Mouse (Mus musculus) ES-E14 (cell line): ENCODE measurements around the gene Kdsr.

Source experiments
- HCFC1 ChIP-seq: IDR thresholded peaks from 2 replicates; pipeline ENCODE4 v1.6.1; 2012; ENCODE audit warnings: low read length, inconsistent platforms, borderline replicate concordance; ENCODE audit not compliant: insufficient read depth
- ZC3H11A ChIP-seq: IDR thresholded peaks from 2 replicates; pipeline ENCODE4 v1.6.1; 2012; ENCODE audit warnings: low read depth, mild to moderate bottlenecking, inconsistent platforms, low read length, borderline replicate concordance
- ZNF384 ChIP-seq: IDR thresholded peaks from 2 replicates; pipeline ENCODE4 v1.6.1; 2012; ENCODE audit warnings: low read depth, low read length, inconsistent platforms

- no peak for TF ChIP-seq HCFC1
- no peak for TF ChIP-seq ZC3H11A
- no peak for TF ChIP-seq ZNF384
Measured at GRCm38 (mm10) chr1:106687435-106688160, 71.9 kb downstream of the Kdsr start.
